Mouse (Mus musculus) intestine, embryonic 15.5 days (tissue): ENCODE measurements around the gene C1qtnf3. TPM values are rescaled to one million over a fixed set of nuclear protein-coding genes. Genes with fewer than 3 reads are reported as not detected.
"Not testable (repeated sequence)": the region's sequence is repeated elsewhere in the genome, so short reads cannot be mapped to it uniquely, and the experiment has no call there.

Experiments
- ATAC-seq: fragments of 200-750 bp; cut with Nextera tagmentation; 2 replicates; pipeline ENCODE4 v1.8.0; 2017; ENCODE audit warnings: moderate TSS enrichment, moderate library complexity
- H3K27ac ChIP-seq: fragments of 300-500 bp; sonication (generic); 2 replicates; pipeline ENCODE4 v1.5.1; 2015; ENCODE audit warnings: mild to moderate bottlenecking, inconsistent platforms
- H3K27me3 ChIP-seq: fragments of 300-500 bp; sonication (generic); replicated peaks from 2 replicates; pipeline ENCODE4 v1.6.1; 2015; ENCODE audit warnings: inconsistent platforms
- H3K36me3 ChIP-seq: fragments of 300-500 bp; sonication (generic); 2 replicates; pipeline ENCODE4 v1.6.1; 2015; ENCODE audit warnings: inconsistent platforms
- H3K4me1 ChIP-seq: fragments of 300-500 bp; sonication (generic); replicated peaks from 2 replicates; pipeline ENCODE4 v1.6.1; 2015; ENCODE audit warnings: inconsistent platforms
- H3K4me2 ChIP-seq: fragments of 300-500 bp; sonication (generic); replicated peaks from 2 replicates; pipeline ENCODE4 v1.6.1; 2015; ENCODE audit warnings: mild to moderate bottlenecking, inconsistent platforms
- H3K4me3 ChIP-seq: fragments of 300-500 bp; sonication (generic); replicated peaks from 2 replicates; pipeline ENCODE4 v1.5.1; 2015; ENCODE audit warnings: inconsistent platforms
- H3K9ac ChIP-seq: fragments of 300-500 bp; sonication (generic); 2 replicates; pipeline ENCODE4 v1.6.1; 2015; ENCODE audit warnings: inconsistent platforms
- H3K9me3 ChIP-seq: fragments of 300-500 bp; sonication (generic); 2 replicates; pipeline ENCODE4 v1.6.1; 2016; ENCODE audit warnings: inconsistent platforms
- WGBS: fragments of 180-500 bp; shearing (Covaris S2); methylation state at CpG from one replicate; pipeline ENCODE4 v1.1.7; 2015; 5-methylcytosine and 5-hydroxymethylcytosine counted together
- polyA plus RNA-seq: library from polyadenylated mRNA; unstranded; fragments of >200 nt; fragmentation: Nextera tagmentation; extraction: Ambion mirVana; gene quantifications from 2 replicates; pipeline ENCODE4 v1.2.1, GENCODE M21; 2015

The C1qtnf3 gene
- polyA plus RNA-seq, 1 experiment from 2014 or later: 2.6 TPM

DNA sequence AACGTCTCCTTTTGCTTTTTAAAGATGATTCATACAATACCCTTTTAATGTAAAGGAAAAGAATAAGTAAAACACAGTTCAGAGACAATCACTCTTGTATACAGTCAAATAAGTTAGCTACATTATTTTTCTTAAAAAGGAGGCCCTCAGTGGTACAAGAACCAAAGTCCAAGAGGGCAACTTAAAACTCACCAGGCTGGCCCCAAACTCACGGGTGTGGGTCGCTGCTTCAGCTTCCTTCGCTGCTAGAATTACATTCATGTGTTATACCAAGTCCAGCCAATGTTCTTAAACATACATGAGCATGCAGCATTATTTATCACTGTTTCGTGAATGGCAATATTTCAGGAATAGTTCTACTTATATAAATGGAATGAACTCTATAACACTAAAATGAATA, 18.6 kb downstream of the C1qtnf3 start:
- Histone ChIP-seq H3K9ac (no peak overlapping the region), H3K27ac (no peak overlapping the region), H3K4me2 (no peak overlapping the region), H3K4me1 (no peaks in the 10 kb centered on the region), H3K9me3 (no peaks in the 10 kb centered on the region), H3K36me3 (no peaks in the 10 kb centered on the region), H3K27me3 (no peaks in the 10 kb centered on the region), H3K4me3 (no peak overlapping the region)
- no peak for ATAC-seq
- 81% methylated on average over 5 of the region's 5 CpGs for WGBS

DNA sequence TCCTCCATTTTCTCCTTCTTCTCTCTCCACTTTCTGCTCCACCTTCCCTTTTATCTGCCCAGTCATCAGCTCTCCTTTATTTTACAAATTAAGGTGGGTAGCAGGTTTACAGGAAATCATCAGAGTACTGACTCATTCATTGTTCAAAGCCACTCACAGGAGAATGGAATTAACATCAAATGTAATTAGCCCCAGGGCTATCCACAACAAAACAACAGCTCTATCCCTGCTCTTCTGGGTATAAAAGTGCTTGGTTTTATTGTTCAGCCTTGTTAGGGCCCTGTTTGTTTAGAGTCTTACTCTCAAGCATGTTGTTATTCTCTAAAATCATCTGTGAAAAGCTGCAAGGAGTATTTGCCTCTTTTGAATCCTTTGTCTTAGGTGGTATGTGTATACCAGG, 25.0 kb downstream of the C1qtnf3 start:
- no peaks in the 10 kb centered on the region for H3K27me3 ChIP-seq
- no peak overlapping the region for H3K4me3 ChIP-seq
- no peaks in the 10 kb centered on the region for H3K36me3 ChIP-seq
- H3K4me2 ChIP-seq: no peak overlapping the region
- no peak overlapping the region for H3K9ac ChIP-seq
- H3K9me3 ChIP-seq: no peaks in the 10 kb centered on the region
- no peak for ATAC-seq
- H3K27ac ChIP-seq: no peak overlapping the region
- H3K4me1 ChIP-seq: no peaks in the 10 kb centered on the region

DNA sequence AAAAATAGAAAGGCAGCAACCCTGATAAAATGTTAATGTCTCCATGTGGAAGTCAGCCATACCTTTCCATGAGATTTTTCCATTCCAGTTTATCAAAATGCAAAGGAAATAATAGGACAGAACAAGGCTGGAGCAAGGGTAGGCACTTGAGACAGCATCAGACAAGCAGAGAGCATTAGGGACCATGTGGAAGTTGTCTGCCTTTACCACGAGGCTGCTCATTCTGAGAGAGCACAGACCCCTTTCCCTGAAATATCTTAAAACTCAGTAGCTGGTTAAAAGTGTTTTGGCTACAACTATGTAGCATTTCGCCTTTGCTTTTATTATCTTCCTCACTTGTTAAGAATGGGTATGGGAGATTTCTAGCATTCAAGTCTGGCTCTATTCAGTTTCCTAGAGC, 28.6 kb downstream of the C1qtnf3 start:
- Histone ChIP-seq H3K4me2 (no peak overlapping the region), H3K9ac (no peak overlapping the region), H3K36me3 (no peaks in the 10 kb centered on the region), H3K27me3 (no peaks in the 10 kb centered on the region), H3K9me3 (no peaks in the 10 kb centered on the region), H3K4me3 (no peak overlapping the region), H3K4me1 (0 out of 2 replicates have a peak, but pooled peaks cover 2% of the 10 kb centered on the region), H3K27ac (no peak overlapping the region)
- 49% methylated on average over 2 of the region's 2 CpGs for WGBS
- ATAC-seq: no peak

DNA sequence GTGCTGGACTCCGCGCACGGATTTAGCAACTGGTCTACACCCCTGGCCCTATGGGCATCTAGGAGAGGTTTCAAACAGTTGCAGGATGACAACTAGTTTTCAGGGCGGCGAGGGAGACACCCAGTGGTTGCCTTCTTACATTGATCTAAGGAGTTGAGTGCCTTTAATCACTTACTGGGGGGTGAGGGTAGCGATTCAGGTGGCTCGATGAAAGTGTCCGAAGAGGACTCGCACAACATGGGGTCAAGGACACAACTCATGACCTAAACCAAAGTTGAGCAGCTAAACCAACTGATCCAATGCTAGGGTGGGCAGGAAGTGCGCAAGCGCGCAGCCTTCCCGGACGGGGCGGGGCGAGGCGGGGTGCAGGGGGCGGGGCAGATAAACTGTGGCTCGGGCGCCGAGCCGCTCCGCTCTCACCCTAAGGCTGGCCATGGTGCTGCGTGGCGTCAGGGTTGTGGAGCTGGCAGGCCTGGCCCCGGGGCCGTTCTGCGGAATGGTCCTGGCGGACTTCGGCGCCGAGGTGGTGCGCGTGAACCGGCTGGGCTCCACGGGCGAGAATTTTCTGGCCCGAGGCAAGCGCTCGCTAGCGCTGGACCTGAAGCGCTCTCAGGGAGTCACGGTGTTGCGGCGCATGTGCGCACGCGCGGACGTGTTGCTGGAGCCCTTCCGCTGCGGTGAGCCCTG, 29.4 kb downstream of the C1qtnf3 start, which contains the start of gene Amacr:
Gene Amacr (plus strand): TSS at position 380 of the 687 bp plus-strand sequence.
- peak within 1 kb of the TSS; percentile 57 for H3K4me2 ChIP-seq
- 0 out of 2 replicates have a peak, but pooled peaks cover 2% of the 10 kb centered on the region for H3K4me1 ChIP-seq
- peak within 1 kb of the TSS; percentile 93 for H3K27ac ChIP-seq
- H3K4me3 ChIP-seq: peak within 1 kb of the TSS; percentile 73
- no peaks in the 10 kb centered on the region for H3K27me3 ChIP-seq
- no peaks in the 10 kb centered on the region for H3K36me3 ChIP-seq
- H3K9me3 ChIP-seq: no peaks in the 10 kb centered on the region
- ATAC-seq: peak; percentile 98
- peak within 1 kb of the TSS; percentile 91 for H3K9ac ChIP-seq
- WGBS: under 1% methylated on average over 52 of the region's 52 CpGs

DNA sequence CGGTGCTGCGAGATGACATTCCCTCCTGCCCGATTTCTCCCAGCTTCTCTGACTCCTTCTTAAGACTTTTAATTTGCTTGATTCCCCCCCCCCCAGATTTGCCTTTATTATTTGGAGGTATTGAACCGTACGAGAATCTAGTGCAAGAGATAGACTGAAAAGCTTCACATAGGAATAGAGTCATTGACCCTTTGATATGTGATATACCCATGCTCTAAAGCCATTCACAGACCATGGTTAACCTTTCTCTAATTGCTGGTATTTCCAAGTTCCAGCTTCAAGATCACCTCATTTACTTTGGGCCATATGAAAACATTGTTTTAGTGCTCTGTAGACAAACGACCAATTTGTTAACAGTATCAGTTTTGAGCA, 29.9 kb downstream of the C1qtnf3 start:
- no peaks in the 10 kb centered on the region for H3K9me3 ChIP-seq
- no peaks in the 10 kb centered on the region for H3K27me3 ChIP-seq
- H3K4me1 ChIP-seq: 0 out of 2 replicates have a peak, but pooled peaks cover 2% of the 10 kb centered on the region
- no peaks in the 10 kb centered on the region for H3K36me3 ChIP-seq
- peak overlapping the region; percentile 93; the same call in 1 of the 2 replicates for H3K27ac ChIP-seq
- peak overlapping the region; percentile 57 for H3K4me2 ChIP-seq
- peak; percentile 31 for ATAC-seq
- H3K9ac ChIP-seq: peak overlapping the region; percentile 91
- WGBS: 6% methylated on average over 6 of the region's 6 CpGs
- H3K4me3 ChIP-seq: peak overlapping the region; percentile 73

DNA sequence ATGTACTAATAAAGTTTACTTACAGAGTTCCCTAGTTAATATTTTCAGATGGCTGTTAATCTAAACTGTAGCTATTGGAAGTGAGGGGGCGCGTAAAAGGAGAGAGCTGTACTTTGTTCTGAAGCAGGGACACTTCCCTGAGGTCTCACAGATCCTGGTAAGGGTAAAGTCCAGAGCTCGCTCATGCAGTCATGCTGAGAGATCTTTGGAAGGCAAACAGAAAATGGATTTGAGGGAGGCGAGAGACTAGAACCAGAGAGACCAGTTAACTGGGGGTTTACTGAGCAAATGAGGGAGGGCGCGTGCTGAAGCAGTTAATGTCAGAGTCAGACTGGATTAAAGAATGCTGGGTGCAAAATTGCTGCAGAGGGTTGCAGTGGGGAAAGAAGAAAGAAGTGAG, 33.6 kb downstream of the C1qtnf3 start:
- no peak overlapping the region for H3K9ac ChIP-seq
- H3K27me3 ChIP-seq: no peaks in the 10 kb centered on the region
- 0 out of 2 replicates have a peak, but pooled peaks cover 2% of the 10 kb centered on the region for H3K4me1 ChIP-seq
- H3K4me2 ChIP-seq: peak overlapping the region; percentile 23; the same call in 1 of the 2 replicates
- no peaks in the 10 kb centered on the region for H3K36me3 ChIP-seq
- H3K27ac ChIP-seq: peak overlapping the region; percentile 48
- 53% methylated on average over 6 of the region's 6 CpGs for WGBS
- no peaks in the 10 kb centered on the region for H3K9me3 ChIP-seq
- ATAC-seq: peak; percentile 69
- H3K4me3 ChIP-seq: no peak overlapping the region

DNA sequence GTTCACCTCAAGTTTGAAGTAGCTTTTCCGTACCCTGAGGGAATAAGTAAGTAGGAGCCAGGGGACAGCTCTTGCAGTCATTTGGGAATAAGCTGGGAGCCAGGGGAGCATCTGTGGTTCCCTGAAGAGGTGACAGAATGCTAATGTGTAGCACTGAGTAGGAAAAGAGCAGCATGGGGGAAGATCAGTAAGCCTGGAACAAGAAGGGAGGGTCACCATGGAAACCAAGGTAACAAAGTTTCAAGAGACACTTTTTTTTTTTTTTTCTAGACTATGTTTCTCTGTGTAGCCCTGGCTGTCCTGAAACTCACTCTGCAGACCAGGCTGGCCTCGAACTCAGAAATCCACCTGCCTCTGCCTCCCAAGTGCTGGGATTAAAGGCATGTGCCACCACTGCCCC, 34.3 kb downstream of the C1qtnf3 start:
- H3K27ac ChIP-seq: peak overlapping the region; percentile 48
- not testable (repeated sequence) for ATAC-seq, H3K36me3 ChIP-seq, H3K9me3 ChIP-seq, H3K4me2 ChIP-seq, H3K4me3 ChIP-seq, H3K9ac ChIP-seq, H3K4me1 ChIP-seq, H3K27me3 ChIP-seq
- WGBS: 79% methylated on average over 2 of the region's 2 CpGs

DNA sequence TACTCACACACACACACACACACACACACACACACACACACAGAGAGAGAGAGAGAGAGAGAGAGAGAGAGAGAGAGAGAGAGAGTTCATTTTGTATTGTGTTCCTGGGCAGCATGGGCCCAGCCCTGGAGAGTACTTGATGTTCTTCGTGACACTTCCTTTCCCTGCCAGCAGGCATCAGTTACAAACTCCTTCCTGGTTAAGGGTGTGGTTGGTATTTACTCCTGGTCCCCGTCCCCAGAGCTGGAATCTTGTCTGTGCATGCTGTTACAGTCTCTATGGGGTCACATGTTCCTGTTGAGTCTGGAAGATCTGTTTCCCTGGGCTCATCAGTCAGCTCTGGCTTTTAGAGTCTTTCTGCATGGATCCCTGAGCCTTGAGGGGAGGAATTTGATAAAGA, 38.3 kb downstream of the C1qtnf3 start:
- no peaks in the 10 kb centered on the region for H3K36me3 ChIP-seq
- ATAC-seq: no peak

DNA sequence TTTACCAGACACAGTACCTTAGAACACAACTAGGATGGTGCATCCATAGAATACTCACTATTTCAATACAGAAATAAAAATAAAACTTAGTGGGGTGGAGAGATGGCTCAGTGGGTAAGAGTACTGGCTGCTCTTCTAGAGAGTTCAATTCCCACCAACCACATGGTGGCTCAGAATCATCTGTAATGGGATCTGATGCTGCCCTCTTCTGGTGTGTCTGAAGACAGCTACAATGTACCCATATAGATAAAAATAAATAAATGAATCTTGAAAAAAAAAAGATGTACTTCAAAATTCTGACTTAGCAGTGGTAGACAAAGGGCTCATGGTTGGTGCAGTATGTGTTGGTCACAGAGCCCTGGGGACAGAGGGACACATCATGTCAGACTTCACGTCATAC, 39.4 kb downstream of the C1qtnf3 start:
- H3K4me2 ChIP-seq: no peak overlapping the region
- no peak overlapping the region for H3K9ac ChIP-seq
- no peaks in the 10 kb centered on the region for H3K9me3 ChIP-seq
- WGBS: 79% methylated on average over 1 of the region's 1 CpGs
- H3K27me3 ChIP-seq: no peaks in the 10 kb centered on the region
- no peak for ATAC-seq
- no peak overlapping the region for H3K27ac ChIP-seq
- no peaks in the 10 kb centered on the region for H3K4me1 ChIP-seq
- no peaks in the 10 kb centered on the region for H3K36me3 ChIP-seq
- no peak overlapping the region for H3K4me3 ChIP-seq

More for the DNA sequence above, 38.3 kb downstream of the C1qtnf3 start:
- Histone ChIP-seq H3K4me3 (no peak overlapping the region), H3K9ac (no peak overlapping the region), H3K4me1 (no peaks in the 10 kb centered on the region), H3K27me3 (no peaks in the 10 kb centered on the region), H3K9me3 (no peaks in the 10 kb centered on the region), H3K4me2 (no peak overlapping the region), H3K27ac (no peak overlapping the region)
- 38% methylated on average over 2 of the region's 2 CpGs for WGBS

DNA sequence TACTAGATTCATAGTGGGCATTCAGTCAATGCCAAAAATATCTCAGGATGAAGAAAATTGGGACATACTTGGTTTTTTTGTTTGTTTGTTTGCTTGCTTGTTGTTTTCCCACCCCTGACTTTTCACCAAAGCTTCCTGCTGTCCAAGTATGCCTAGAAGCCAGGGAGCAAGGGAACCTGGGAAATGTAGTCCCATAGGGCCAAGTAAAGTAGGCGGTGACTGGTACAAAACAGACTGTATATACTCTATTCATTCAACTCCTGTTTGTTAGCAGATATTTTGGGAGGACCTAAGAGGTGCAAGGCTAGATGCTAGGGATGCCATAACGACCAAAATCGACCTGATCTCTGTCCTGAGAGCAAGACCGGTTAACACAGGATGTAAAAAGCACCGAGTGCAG, 47.7 kb downstream of the C1qtnf3 start:
- ATAC-seq: 0 out of 2 replicates have a peak, but pooled peaks have one; percentile 31

DNA sequence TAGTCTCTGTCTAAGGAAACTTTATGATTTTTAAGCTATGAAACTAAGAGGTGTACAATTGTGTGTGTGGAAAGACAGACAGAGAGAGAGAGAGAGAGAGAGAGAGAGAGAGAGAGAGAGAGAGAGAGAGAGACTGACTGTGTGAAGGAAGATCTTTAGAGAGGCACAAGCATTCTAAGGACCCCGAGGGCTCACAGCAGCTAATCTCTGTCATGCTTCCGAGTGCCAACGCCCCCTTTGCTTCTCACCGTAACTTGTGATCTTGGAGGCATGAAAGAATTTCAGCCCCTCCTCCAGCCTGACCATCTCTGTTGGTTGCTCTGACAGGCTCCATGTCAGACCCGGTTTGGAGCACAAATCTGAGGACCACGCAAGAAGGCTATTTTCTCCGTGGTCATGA, 48.3 kb downstream of the C1qtnf3 start, which contains the start of gene Slc45a2:
Gene Slc45a2 (plus strand): TSS at position 301 of the 400 bp plus-strand sequence.
- no peak within 1 kb of the TSS for H3K4me3 ChIP-seq
- no peaks in the 10 kb centered on the region for H3K36me3 ChIP-seq
- H3K27ac ChIP-seq: no peak within 1 kb of the TSS
- ATAC-seq: no peak
- H3K27me3 ChIP-seq: no peaks in the 10 kb centered on the region
- WGBS: 62% methylated on average over 7 of the region's 7 CpGs
- H3K4me2 ChIP-seq: no peak within 1 kb of the TSS
- no peak within 1 kb of the TSS for H3K9ac ChIP-seq
- H3K4me1 ChIP-seq: no peaks in the 10 kb centered on the region
- H3K9me3 ChIP-seq: no peaks in the 10 kb centered on the region

More for the DNA sequence above, 47.7 kb downstream of the C1qtnf3 start:
- WGBS: 54% methylated on average over 5 of the region's 5 CpGs
- no peaks in the 10 kb centered on the region for H3K36me3 ChIP-seq
- H3K4me2 ChIP-seq: no peak overlapping the region
- H3K9ac ChIP-seq: no peak overlapping the region
- H3K4me3 ChIP-seq: no peak overlapping the region
- no peaks in the 10 kb centered on the region for H3K27me3 ChIP-seq
- H3K9me3 ChIP-seq: no peaks in the 10 kb centered on the region
- H3K27ac ChIP-seq: no peak overlapping the region
- no peaks in the 10 kb centered on the region for H3K4me1 ChIP-seq

DNA sequence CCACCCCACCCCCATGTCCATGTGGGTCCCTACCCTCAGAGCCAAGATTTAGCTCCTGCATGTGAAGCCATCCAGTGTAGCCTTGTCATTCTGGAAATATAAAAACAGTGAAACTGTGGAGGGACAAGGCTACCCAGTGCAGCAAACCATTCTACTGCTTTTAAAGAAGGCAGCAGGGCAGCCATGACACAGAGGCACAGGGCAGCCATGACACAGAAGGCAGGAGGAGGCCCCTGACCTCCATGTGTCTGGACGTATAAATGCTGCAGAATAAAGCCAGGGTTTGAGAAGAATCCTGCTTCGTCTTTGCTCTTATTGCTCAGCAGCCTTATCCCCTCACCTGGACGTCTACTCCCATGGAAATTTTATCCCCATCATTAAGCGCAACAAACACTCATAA, 51.7 kb downstream of the C1qtnf3 start:
- H3K9ac ChIP-seq: no peak overlapping the region
- WGBS: 87% methylated on average over 4 of the region's 4 CpGs
- H3K4me2 ChIP-seq: no peak overlapping the region
- H3K4me3 ChIP-seq: no peak overlapping the region
- H3K27me3 ChIP-seq: no peaks in the 10 kb centered on the region
- no peak overlapping the region for H3K27ac ChIP-seq
- no peak for ATAC-seq
- H3K9me3 ChIP-seq: no peaks in the 10 kb centered on the region
- no peaks in the 10 kb centered on the region for H3K36me3 ChIP-seq
- no peaks in the 10 kb centered on the region for H3K4me1 ChIP-seq

DNA sequence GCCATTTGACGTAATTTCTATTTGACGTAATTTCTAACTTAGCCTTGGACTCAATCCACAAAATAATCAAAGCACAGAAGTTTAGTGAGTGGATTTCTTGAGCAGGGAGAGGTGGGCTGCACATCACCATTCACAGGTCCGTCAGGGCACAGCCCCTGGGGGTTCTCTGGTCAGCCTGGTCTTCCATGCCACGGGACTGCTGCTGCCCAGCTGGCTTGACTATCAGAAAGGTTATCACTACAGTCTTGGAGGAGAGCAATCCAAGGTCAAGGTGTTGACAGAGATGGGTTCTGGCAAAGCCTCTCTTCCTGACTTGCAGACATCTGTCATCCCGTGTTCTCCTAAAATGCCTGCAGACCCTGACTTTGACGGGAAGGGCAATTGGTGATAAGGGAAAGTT, 52.5 kb downstream of the C1qtnf3 start:
- no peak overlapping the region for H3K9ac ChIP-seq
- H3K4me2 ChIP-seq: no peak overlapping the region
- no peak overlapping the region for H3K4me3 ChIP-seq
- no peak for ATAC-seq
- H3K9me3 ChIP-seq: no peaks in the 10 kb centered on the region
- H3K36me3 ChIP-seq: no peaks in the 10 kb centered on the region
- H3K27ac ChIP-seq: no peak overlapping the region
- no peaks in the 10 kb centered on the region for H3K27me3 ChIP-seq
- WGBS: 64% methylated on average over 6 of the region's 6 CpGs
- H3K4me1 ChIP-seq: no peaks in the 10 kb centered on the region
